Comparison of ENCODE assay signal across 25 mouse cellular contexts in the genomic region with DNA sequence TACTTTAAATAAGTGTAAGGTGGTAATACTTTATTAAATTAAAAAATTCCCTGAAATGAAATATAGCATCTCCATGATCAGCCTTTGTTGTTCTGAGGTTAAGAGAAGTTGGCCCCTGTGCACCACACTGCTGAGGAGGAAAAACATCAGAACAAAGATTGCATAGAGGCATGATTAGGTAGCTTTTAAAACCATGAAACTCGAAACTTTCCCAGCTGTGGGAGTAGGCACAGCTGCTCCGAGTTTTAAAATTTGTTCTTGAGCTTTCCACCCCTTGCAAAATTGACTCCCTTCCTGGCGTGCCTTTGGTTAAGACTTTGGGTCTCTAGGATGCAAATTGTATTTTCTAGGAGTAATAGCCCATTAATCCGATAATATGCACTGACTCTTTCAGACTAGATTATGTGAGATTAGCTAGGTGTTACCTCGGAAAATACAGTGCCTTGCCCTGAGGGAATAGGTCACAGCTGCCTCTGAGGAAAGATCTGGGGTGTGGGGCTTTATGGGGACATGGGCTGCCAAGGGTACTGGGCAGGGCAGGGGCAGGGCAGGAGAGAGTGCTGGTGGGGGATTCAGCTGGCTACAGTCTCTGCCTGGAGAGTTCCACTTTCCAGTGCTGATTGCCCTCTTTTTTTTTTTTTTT.
DNase-seq lines count a peak whose midpoint lies in the region; ATAC-seq and TF ChIP-seq lines count a peak whose summit lies in the region.
"Had no signal": no experiment of that assay in that cellular context is flagged by ENCODE, and none has a peak within 500 bp of the region (broad histone marks: within the 10 kb centered on the region; RNA-seq: fewer than 3 reads in every experiment).

No protein-coding gene starts in this region.

- no peaks in the 10 kb centered on the region for H3K36me3 ChIP-seq in kidney, embryonic 16.5 days (ENCODE audit: insufficient read depth, low read length)
- no peaks in the 10 kb centered on the region for H3K36me3 ChIP-seq in embryonic facial prominence, embryonic 12.5 days
- H3K36me3 ChIP-seq in embryonic facial prominence, embryonic 15.5 days, result no peaks in the 10 kb centered on the region
- H3K36me3 ChIP-seq in limb, embryonic 14.5 days (ENCODE audit: control insufficient read depth, insufficient read depth, low read length), result no peaks in the 10 kb centered on the region
- H3K36me3 ChIP-seq: forebrain, embryonic 10.5 days; heart, embryonic 15.5 days; hindbrain, embryonic 15.5 days; midbrain, embryonic 12.5 days had no signal

- peak; percentile 59; the same call in 1 of the 2 replicates for ATAC-seq in kidney, embryonic 16.5 days (ENCODE audit: low FRiP score, low TSS enrichment)
- peak; percentile 74; the same call in 1 of the 2 replicates for ATAC-seq in embryonic facial prominence, embryonic 12.5 days (ENCODE audit: insufficient number of reproducible peaks, insufficient read depth, low FRiP score, low TSS enrichment)
- peak; percentile 67; the same call in 1 of the 2 replicates for ATAC-seq in embryonic facial prominence, embryonic 15.5 days (ENCODE audit: insufficient number of reproducible peaks, low FRiP score, low TSS enrichment, low read depth)
- peak; percentile 84 for ATAC-seq in limb, embryonic 14.5 days (ENCODE audit: low FRiP score, low read depth)
- ATAC-seq: forebrain, postnatal 0 days; intestine, embryonic 16.5 days had no signal

- DNase-seq in kidney, adult 9 months, result no peak
- DNase-seq in limb, embryonic 14.5 days (ENCODE audit: low spot score), result peak; percentile 78
- DNase-seq in adrenal gland, adult (ENCODE audit: inconsistent age in 2 of 2, low spot score in 1 of 2), result no peak
- no peak for DNase-seq in layer of hippocampus, postnatal 36 days
- DNase-seq in spleen, postnatal 14 days (ENCODE audit: low spot score in 2 of 2), result no peak
- DNase-seq: adrenal gland, adult 8-10 months; cerebellum, adult 2 months; cerebellum, postnatal 25 days; forebrain, postnatal 0 days; gastrocnemius, postnatal 36 days; heart, postnatal 36 days; kidney, postnatal 25 days; lung, embryonic 14.5 days; right cerebral cortex, postnatal 25 days; spleen, adult 18-20 months; thymus, postnatal 14 days had no signal

- H3K4me3 ChIP-seq in kidney, embryonic 16.5 days (ENCODE audit: low read length), result no peak overlapping the region
- H3K4me3 ChIP-seq in embryonic facial prominence, embryonic 12.5 days, result no peak overlapping the region
- H3K4me3 ChIP-seq in embryonic facial prominence, embryonic 15.5 days (replicated peaks), result no peak overlapping the region
- H3K4me3 ChIP-seq in limb, embryonic 14.5 days (replicated peaks; ENCODE audit: low read length), result no peak overlapping the region
- H3K4me3 ChIP-seq: forebrain, embryonic 10.5 days; heart, embryonic 15.5 days; hindbrain, embryonic 15.5 days; midbrain, embryonic 12.5 days had no signal

- TF ChIP-seq POLR2A in limb, embryonic 14.5 days (IDR thresholded peaks at IDR 0.05; ENCODE audit: borderline replicate concordance, extremely low read depth, insufficient read depth, insufficient read length), result no peak

- H3K4me1 ChIP-seq in kidney, embryonic 16.5 days (ENCODE audit: insufficient read depth, low read length), result no peaks in the 10 kb centered on the region
- peaks cover 2% of the 10 kb centered on the region; the same call in 1 of the 2 replicates for H3K4me1 ChIP-seq in embryonic facial prominence, embryonic 12.5 days
- H3K4me1 ChIP-seq in embryonic facial prominence, embryonic 15.5 days, result 0 out of 2 replicates have a peak, but pooled peaks cover 3% of the 10 kb centered on the region
- H3K4me1 ChIP-seq in limb, embryonic 14.5 days (ENCODE audit: control insufficient read depth, insufficient read depth, low read length), result peaks cover 15% of the 10 kb centered on the region; the same call in 1 of the 2 replicates
- H3K4me1 ChIP-seq: hindbrain, embryonic 15.5 days; midbrain, embryonic 12.5 days had no signal

- H3K27me3 ChIP-seq in kidney, embryonic 16.5 days (ENCODE audit: insufficient read depth, low read length), result no peaks in the 10 kb centered on the region
- H3K27me3 ChIP-seq in embryonic facial prominence, embryonic 12.5 days, result no peaks in the 10 kb centered on the region
- H3K27me3 ChIP-seq in embryonic facial prominence, embryonic 15.5 days, result no peaks in the 10 kb centered on the region
- H3K27me3 ChIP-seq in limb, embryonic 14.5 days (ENCODE audit: control insufficient read depth, insufficient read depth, low read length), result no peaks in the 10 kb centered on the region
- H3K27me3 ChIP-seq: heart, embryonic 15.5 days; hindbrain, embryonic 15.5 days; midbrain, embryonic 12.5 days had no signal

- 13% methylated on average over 5 of the region's 5 CpGs for WGBS in kidney, embryonic 16.5 days
- 12% methylated on average over 5 of the region's 5 CpGs for WGBS in embryonic facial prominence, embryonic 12.5 days
- WGBS in embryonic facial prominence, embryonic 15.5 days, result 11% methylated on average over 5 of the region's 5 CpGs
- WGBS in limb, embryonic 14.5 days, result 10% methylated on average over 5 of the region's 5 CpGs

- H3K9me3 ChIP-seq in kidney, embryonic 16.5 days (ENCODE audit: low read length), result no peaks in the 10 kb centered on the region
- H3K9me3 ChIP-seq in embryonic facial prominence, embryonic 12.5 days, result no peaks in the 10 kb centered on the region
- no peaks in the 10 kb centered on the region for H3K9me3 ChIP-seq in embryonic facial prominence, embryonic 15.5 days (replicated peaks)
- no peaks in the 10 kb centered on the region for H3K9me3 ChIP-seq in limb, embryonic 14.5 days (ENCODE audit: control insufficient read depth, low read length)
- H3K9me3 ChIP-seq: forebrain, embryonic 10.5 days; heart, embryonic 15.5 days; hindbrain, embryonic 15.5 days; midbrain, embryonic 12.5 days had no signal

- no peak overlapping the region for H3K27ac ChIP-seq in kidney, embryonic 16.5 days (ENCODE audit: low read length)
- H3K27ac ChIP-seq in embryonic facial prominence, embryonic 12.5 days, result 0 out of 2 replicates have a peak overlapping the region, but pooled peaks have one; percentile 51
- no peak overlapping the region for H3K27ac ChIP-seq in embryonic facial prominence, embryonic 15.5 days (replicated peaks)
- H3K27ac ChIP-seq in limb, embryonic 14.5 days (replicated peaks; ENCODE audit: low read depth, low read length), result 0 out of 2 replicates have a peak overlapping the region, but pooled peaks have one; percentile 28
- H3K27ac ChIP-seq: forebrain, embryonic 10.5 days; heart, embryonic 15.5 days; hindbrain, embryonic 15.5 days; liver, embryonic 14.5 days; midbrain, embryonic 12.5 days had no signal

- H3K4me2 ChIP-seq in kidney, embryonic 16.5 days (replicated peaks; ENCODE audit: low read depth, low read length), result no peak overlapping the region
- no peak overlapping the region for H3K4me2 ChIP-seq in embryonic facial prominence, embryonic 12.5 days (replicated peaks)
- H3K4me2 ChIP-seq in embryonic facial prominence, embryonic 15.5 days (replicated peaks), result no peak overlapping the region
- H3K4me2 ChIP-seq in limb, embryonic 14.5 days (replicated peaks; ENCODE audit: low read depth, low read length, severe bottlenecking), result no peak overlapping the region
- H3K4me2 ChIP-seq: heart, embryonic 15.5 days; hindbrain, embryonic 15.5 days; lung, embryonic 14.5 days; midbrain, embryonic 12.5 days had no signal

- H3K9ac ChIP-seq in kidney, embryonic 16.5 days (replicated peaks; ENCODE audit: low read length), result no peak overlapping the region
- no peak overlapping the region for H3K9ac ChIP-seq in embryonic facial prominence, embryonic 12.5 days
- no peak overlapping the region for H3K9ac ChIP-seq in embryonic facial prominence, embryonic 15.5 days
- H3K9ac ChIP-seq in limb, embryonic 14.5 days (ENCODE audit: low read depth, low read length, severe bottlenecking), result no peak overlapping the region
- H3K9ac ChIP-seq: forebrain, postnatal 0 days; heart, embryonic 15.5 days; hindbrain, embryonic 15.5 days; liver, embryonic 14.5 days; lung, embryonic 14.5 days; midbrain, embryonic 12.5 days had no signal

Comparison
In these comparisons a context has a peak if more than half of its experiments do, and no peak if none do; other contexts are left out.
1. H3K27ac ChIP-seq: peak in embryonic facial prominence, embryonic 12.5 days (single experiment) and limb, embryonic 14.5 days (single experiment); none in kidney, embryonic 16.5 days (single experiment) and embryonic facial prominence, embryonic 15.5 days (single experiment).
2. Peak in every context shown above with its lines, with median percentiles within 50 percentile points of each other: ATAC-seq.